Mouse (Mus musculus): ENCODE data around the gene Rad51b. TPM values are rescaled to one million over a fixed set of nuclear protein-coding genes. Genes with fewer than 3 reads are reported as not detected.

The Rad51b gene
- polyA plus RNA-seq, 1 experiment from 2014 or later, result 6.6 TPM

- 89% methylated on average over 11 of the region's 11 CpGs for WGBS
Measured at GRCm38 (mm10) chr12:79674846-79675439, 377.9 kb downstream of the Rad51b start.

GRCm38 (mm10) chr12:79675440-79676176 lies 378.5 kb downstream of the Rad51b start:
- H3K36me3 ChIP-seq, result no peaks in the 10 kb centered on the region
- H3K27me3 ChIP-seq (ENCODE audit: insufficient read depth, poor library complexity, severe bottlenecking), result no peaks in the 10 kb centered on the region
- no peak overlapping the region for H3K27ac ChIP-seq
- no peak overlapping the region for H3K4me3 ChIP-seq
- 62% methylated on average over 13 of the region's 13 CpGs for WGBS
- no peaks in the 10 kb centered on the region for H3K9me3 ChIP-seq
- no peak for DNase-seq (ENCODE audit: low spot score)
- peaks cover 38% of the 10 kb centered on the region for H3K4me1 ChIP-seq

More at GRCm38 (mm10) chr12:79674846-79675439, 377.9 kb downstream of the Rad51b start:
- H3K4me1 ChIP-seq, result peaks cover 31% of the 10 kb centered on the region
- no peaks in the 10 kb centered on the region for H3K36me3 ChIP-seq
- DNase-seq (ENCODE audit: low spot score), result no peak
- H3K4me3 ChIP-seq, result no peak overlapping the region
- no peaks in the 10 kb centered on the region for H3K9me3 ChIP-seq
- H3K27me3 ChIP-seq (ENCODE audit: insufficient read depth, poor library complexity, severe bottlenecking), result no peaks in the 10 kb centered on the region
- H3K27ac ChIP-seq, result no peak overlapping the region

- H3K4me1 ChIP-seq, result peaks cover 43% of the 10 kb centered on the region
- no peaks in the 10 kb centered on the region for H3K27me3 ChIP-seq (ENCODE audit: insufficient read depth, poor library complexity, severe bottlenecking)
- 82% methylated on average over 6 of the region's 6 CpGs for WGBS
- H3K27ac ChIP-seq, result peak overlapping the region; percentile 60; the same call in 1 of the 2 replicates
- no peaks in the 10 kb centered on the region for H3K36me3 ChIP-seq
- DNase-seq (ENCODE audit: low spot score), result no peak
- H3K4me3 ChIP-seq, result no peak overlapping the region
- no peaks in the 10 kb centered on the region for H3K9me3 ChIP-seq
Measured at GRCm38 (mm10) chr12:79676251-79676650, 379.2 kb downstream of the Rad51b start.

- H3K4me1 ChIP-seq, result peaks cover 46% of the 10 kb centered on the region
- 46% methylated on average over 5 of the region's 5 CpGs for WGBS
Measured at GRCm38 (mm10) chr12:79676896-79677295, 379.8 kb downstream of the Rad51b start.

GRCm38 (mm10) chr12:79679251-79679901 lies 382.3 kb downstream of the Rad51b start:
- Histone ChIP-seq H3K36me3 (no peaks in the 10 kb centered on the region), H3K9me3 (no peaks in the 10 kb centered on the region), H3K27ac (peak overlapping the region; percentile 83), H3K4me3 (no peak overlapping the region), H3K27me3 (ENCODE audit: insufficient read depth, poor library complexity, severe bottlenecking) (no peaks in the 10 kb centered on the region), H3K4me1 (peaks cover 59% of the 10 kb centered on the region)
- 60% methylated on average over 11 of the region's 11 CpGs for WGBS
- no peak for DNase-seq (ENCODE audit: low spot score)

More at GRCm38 (mm10) chr12:79676896-79677295, 379.8 kb downstream of the Rad51b start:
- Histone ChIP-seq H3K27me3 (ENCODE audit: insufficient read depth, poor library complexity, severe bottlenecking) (no peaks in the 10 kb centered on the region), H3K27ac (peak overlapping the region; percentile 60; the same call in 1 of the 2 replicates), H3K4me3 (no peak overlapping the region), H3K9me3 (no peaks in the 10 kb centered on the region), H3K36me3 (no peaks in the 10 kb centered on the region)
- DNase-seq (ENCODE audit: low spot score), result no peak

- H3K27me3 ChIP-seq (ENCODE audit: insufficient read depth, poor library complexity, severe bottlenecking), result no peaks in the 10 kb centered on the region
- H3K4me1 ChIP-seq, result peaks cover 59% of the 10 kb centered on the region
- peak overlapping the region; percentile 83 for H3K27ac ChIP-seq
- H3K9me3 ChIP-seq, result no peaks in the 10 kb centered on the region
- H3K36me3 ChIP-seq, result no peaks in the 10 kb centered on the region
- no peak for DNase-seq (ENCODE audit: low spot score)
- no peak overlapping the region for H3K4me3 ChIP-seq
- 80% methylated on average over 9 of the region's 9 CpGs for WGBS
Measured at GRCm38 (mm10) chr12:79679941-79680697, 383.0 kb downstream of the Rad51b start.

- peak overlapping the region; percentile 83 for H3K27ac ChIP-seq
- no peak for DNase-seq (ENCODE audit: low spot score)
- no peak overlapping the region for H3K4me3 ChIP-seq
- no peaks in the 10 kb centered on the region for H3K27me3 ChIP-seq (ENCODE audit: insufficient read depth, poor library complexity, severe bottlenecking)
- H3K36me3 ChIP-seq, result no peaks in the 10 kb centered on the region
- 41% methylated on average over 3 of the region's 3 CpGs for WGBS
- no peaks in the 10 kb centered on the region for H3K9me3 ChIP-seq
- peaks cover 54% of the 10 kb centered on the region for H3K4me1 ChIP-seq
Measured at GRCm38 (mm10) chr12:79680698-79681072, 383.6 kb downstream of the Rad51b start.

- Histone ChIP-seq H3K27me3 (ENCODE audit: insufficient read depth, poor library complexity, severe bottlenecking) (no peaks in the 10 kb centered on the region), H3K9me3 (no peaks in the 10 kb centered on the region), H3K4me3 (no peak overlapping the region), H3K27ac (peak overlapping the region; percentile 47; the same call in 1 of the 2 replicates), H3K4me1 (peaks cover 52% of the 10 kb centered on the region), H3K36me3 (no peaks in the 10 kb centered on the region)
- WGBS, result 62% methylated on average over 6 of the region's 6 CpGs
- no peak for DNase-seq (ENCODE audit: low spot score)
Measured at GRCm38 (mm10) chr12:79681571-79681970, 384.5 kb downstream of the Rad51b start.

GRCm38 (mm10) chr12:79683350-79683749 lies 386.3 kb downstream of the Rad51b start:
- no peak for DNase-seq (ENCODE audit: low spot score)
- 52% methylated on average over 3 of the region's 3 CpGs for WGBS
- no peaks in the 10 kb centered on the region for H3K27me3 ChIP-seq (ENCODE audit: insufficient read depth, poor library complexity, severe bottlenecking)
- no peaks in the 10 kb centered on the region for H3K9me3 ChIP-seq
- no peaks in the 10 kb centered on the region for H3K36me3 ChIP-seq
- no peak overlapping the region for H3K4me3 ChIP-seq
- H3K27ac ChIP-seq, result peak overlapping the region; percentile 17
- peaks cover 63% of the 10 kb centered on the region for H3K4me1 ChIP-seq

- peaks cover 63% of the 10 kb centered on the region for H3K4me1 ChIP-seq
- H3K27ac ChIP-seq, result peak overlapping the region; percentile 17; the same call in 1 of the 2 replicates
- no peak overlapping the region for H3K4me3 ChIP-seq
- no peak for DNase-seq (ENCODE audit: low spot score)
- 64% methylated on average over 4 of the region's 4 CpGs for WGBS
- no peaks in the 10 kb centered on the region for H3K9me3 ChIP-seq
- H3K27me3 ChIP-seq (ENCODE audit: insufficient read depth, poor library complexity, severe bottlenecking), result no peaks in the 10 kb centered on the region
- no peaks in the 10 kb centered on the region for H3K36me3 ChIP-seq
Measured at GRCm38 (mm10) chr12:79683759-79684158, 386.7 kb downstream of the Rad51b start.

GRCm38 (mm10) chr12:79684338-79684737 lies 387.3 kb downstream of the Rad51b start:
- 82% methylated on average over 2 of the region's 2 CpGs for WGBS
- H3K27ac ChIP-seq, result no peak overlapping the region
- H3K27me3 ChIP-seq (ENCODE audit: insufficient read depth, poor library complexity, severe bottlenecking), result no peaks in the 10 kb centered on the region
- no peaks in the 10 kb centered on the region for H3K9me3 ChIP-seq
- H3K36me3 ChIP-seq, result no peaks in the 10 kb centered on the region
- H3K4me3 ChIP-seq, result no peak overlapping the region
- H3K4me1 ChIP-seq, result peaks cover 57% of the 10 kb centered on the region
- no peak for DNase-seq (ENCODE audit: low spot score)

GRCm38 (mm10) chr12:79686594-79687325 lies 389.7 kb downstream of the Rad51b start:
- WGBS, result 68% methylated on average over 9 of the region's 9 CpGs
- DNase-seq (ENCODE audit: low spot score), result no peak
- 0 out of 2 replicates have a peak overlapping the region, but pooled peaks have one; percentile 19 for H3K27ac ChIP-seq
- no peaks in the 10 kb centered on the region for H3K27me3 ChIP-seq (ENCODE audit: insufficient read depth, poor library complexity, severe bottlenecking)
- no peaks in the 10 kb centered on the region for H3K9me3 ChIP-seq
- no peak overlapping the region for H3K4me3 ChIP-seq
- H3K36me3 ChIP-seq, result no peaks in the 10 kb centered on the region
- peaks cover 38% of the 10 kb centered on the region; the same call in 1 of the 2 replicates for H3K4me1 ChIP-seq
